Mouse (Mus musculus): Measurements from ENCODE around the gene Ampd3. TPM values are rescaled to one million over a fixed set of nuclear protein-coding genes. Genes with fewer than 3 reads are reported as not detected.

Gene Ampd3
- polyA plus RNA-seq, 1 experiment from 2014 or later, result 8.0 TPM

GRCm38 (mm10) chr7:110821068-110821467 is 53.1 kb downstream of the Ampd3 start:
- no peak overlapping the region for H3K9ac ChIP-seq
- H3K9me3 ChIP-seq (replicated peaks), result no peaks in the 10 kb centered on the region
- WGBS, result 26% methylated on average over 5 of the region's 5 CpGs
- peak; percentile 58; the same call in 1 of the 2 replicates for ATAC-seq (replicated peaks; ENCODE audit: insufficient number of reproducible peaks, insufficient read depth, low FRiP score, low read depth)
- no peaks in the 10 kb centered on the region for H3K27me3 ChIP-seq
- H3K4me2 ChIP-seq, result no peak overlapping the region
- H3K4me1 ChIP-seq (replicated peaks), result peaks cover 53% of the 10 kb centered on the region
- H3K27ac ChIP-seq, result peak overlapping the region; percentile 78
- H3K36me3 ChIP-seq, result peaks cover 15% of the 10 kb centered on the region; the same call in 1 of the 2 replicates
- no peak overlapping the region for H3K4me3 ChIP-seq

GRCm38 (mm10) chr7:110821653-110822052 is 53.6 kb downstream of the Ampd3 start:
- peaks cover 51% of the 10 kb centered on the region for H3K4me1 ChIP-seq (replicated peaks)
- H3K4me3 ChIP-seq, result no peak overlapping the region
- H3K27me3 ChIP-seq, result no peaks in the 10 kb centered on the region
- H3K9me3 ChIP-seq (replicated peaks), result no peaks in the 10 kb centered on the region
- no peak overlapping the region for H3K4me2 ChIP-seq
- peak; percentile 56; the same call in 1 of the 2 replicates for ATAC-seq (replicated peaks; ENCODE audit: insufficient number of reproducible peaks, insufficient read depth, low FRiP score, low read depth)
- H3K27ac ChIP-seq, result peak overlapping the region; percentile 78
- 12% methylated on average over 3 of the region's 3 CpGs for WGBS
- no peak overlapping the region; the same call in 1 of the 2 replicates for H3K9ac ChIP-seq
- H3K36me3 ChIP-seq, result peaks cover 15% of the 10 kb centered on the region; the same call in 1 of the 2 replicates

- H3K4me2 ChIP-seq, result no peak overlapping the region
- no peaks in the 10 kb centered on the region for H3K9me3 ChIP-seq (replicated peaks)
- H3K4me3 ChIP-seq, result no peak overlapping the region
- H3K36me3 ChIP-seq, result peaks cover 15% of the 10 kb centered on the region; the same call in 1 of the 2 replicates
- no peaks in the 10 kb centered on the region for H3K27me3 ChIP-seq
- H3K27ac ChIP-seq, result peak overlapping the region; percentile 78
- WGBS, result 51% methylated on average over 4 of the region's 4 CpGs
- no peak overlapping the region; the same call in 1 of the 2 replicates for H3K9ac ChIP-seq
- peaks cover 51% of the 10 kb centered on the region for H3K4me1 ChIP-seq (replicated peaks)
- no peak for ATAC-seq (replicated peaks; ENCODE audit: insufficient number of reproducible peaks, insufficient read depth, low FRiP score, low read depth)
Measured at GRCm38 (mm10) chr7:110822055-110822454, 54.0 kb downstream of the Ampd3 start.

GRCm38 (mm10) chr7:110823076-110823475 is 55.1 kb downstream of the Ampd3 start:
- H3K9ac ChIP-seq, result no peak overlapping the region
- H3K4me2 ChIP-seq, result no peak overlapping the region
- no peaks in the 10 kb centered on the region for H3K27me3 ChIP-seq
- H3K27ac ChIP-seq, result peak overlapping the region; percentile 10; the same call in 1 of the 2 replicates
- H3K4me3 ChIP-seq, result no peak overlapping the region
- ATAC-seq (replicated peaks; ENCODE audit: insufficient number of reproducible peaks, insufficient read depth, low FRiP score, low read depth), result no peak
- no peaks in the 10 kb centered on the region for H3K9me3 ChIP-seq (replicated peaks)
- peaks cover 50% of the 10 kb centered on the region for H3K4me1 ChIP-seq (replicated peaks)
- H3K36me3 ChIP-seq, result peaks cover 19% of the 10 kb centered on the region
- WGBS, result 78% methylated on average over 8 of the region's 8 CpGs

- H3K27ac ChIP-seq, result peak overlapping the region; percentile 10; the same call in 1 of the 2 replicates
- no peaks in the 10 kb centered on the region for H3K27me3 ChIP-seq
- H3K9ac ChIP-seq, result no peak overlapping the region
- ATAC-seq (replicated peaks; ENCODE audit: insufficient number of reproducible peaks, insufficient read depth, low FRiP score, low read depth), result no peak
- 33% methylated on average over 4 of the region's 4 CpGs for WGBS
- peaks cover 22% of the 10 kb centered on the region for H3K36me3 ChIP-seq
- no peak overlapping the region for H3K4me2 ChIP-seq
- H3K9me3 ChIP-seq (replicated peaks), result no peaks in the 10 kb centered on the region
- H3K4me1 ChIP-seq (replicated peaks), result peaks cover 46% of the 10 kb centered on the region
- no peak overlapping the region for H3K4me3 ChIP-seq
Measured at GRCm38 (mm10) chr7:110823593-110823992, 55.6 kb downstream of the Ampd3 start.

GRCm38 (mm10) chr7:110823995-110824953 is 56.3 kb downstream of the Ampd3 start:
- H3K4me1 ChIP-seq (replicated peaks), result peaks cover 41% of the 10 kb centered on the region
- H3K27ac ChIP-seq, result peak overlapping the region; percentile 11; the same call in 1 of the 2 replicates
- no peaks in the 10 kb centered on the region for H3K9me3 ChIP-seq (replicated peaks)
- H3K4me2 ChIP-seq, result no peak overlapping the region
- H3K4me3 ChIP-seq, result no peak overlapping the region
- 74% methylated on average over 8 of the region's 8 CpGs for WGBS
- no peaks in the 10 kb centered on the region for H3K27me3 ChIP-seq
- H3K9ac ChIP-seq, result no peak overlapping the region
- peaks cover 22% of the 10 kb centered on the region for H3K36me3 ChIP-seq
- ATAC-seq (replicated peaks; ENCODE audit: insufficient number of reproducible peaks, insufficient read depth, low FRiP score, low read depth), result no peak

- peaks cover 13% of the 10 kb centered on the region for H3K36me3 ChIP-seq
- H3K4me2 ChIP-seq, result no peak overlapping the region
- H3K27me3 ChIP-seq, result no peaks in the 10 kb centered on the region
- 0 out of 2 replicates have a peak overlapping the region, but pooled peaks have one; percentile 15 for H3K27ac ChIP-seq
- no peaks in the 10 kb centered on the region for H3K9me3 ChIP-seq (replicated peaks)
- H3K4me3 ChIP-seq, result no peak overlapping the region
- ATAC-seq (replicated peaks; ENCODE audit: insufficient number of reproducible peaks, insufficient read depth, low FRiP score, low read depth), result no peak
- 51% methylated on average over 1 of the region's 1 CpGs for WGBS
- H3K4me1 ChIP-seq (replicated peaks), result peaks cover 6% of the 10 kb centered on the region; the same call in 1 of the 2 replicates
- H3K9ac ChIP-seq, result no peak overlapping the region
Measured at GRCm38 (mm10) chr7:110833024-110833423, 65.0 kb downstream of the Ampd3 start.

GRCm38 (mm10) chr7:110834018-110834417 is 66.0 kb downstream of the Ampd3 start:
- H3K9ac ChIP-seq, result no peak overlapping the region
- peaks cover 10% of the 10 kb centered on the region; the same call in 1 of the 2 replicates for H3K36me3 ChIP-seq
- no peak for ATAC-seq (replicated peaks; ENCODE audit: insufficient number of reproducible peaks, insufficient read depth, low FRiP score, low read depth)
- peaks cover 6% of the 10 kb centered on the region; the same call in 1 of the 2 replicates for H3K4me1 ChIP-seq (replicated peaks)
- WGBS, result 92% methylated on average over 1 of the region's 1 CpGs
- H3K9me3 ChIP-seq (replicated peaks), result no peaks in the 10 kb centered on the region
- H3K27me3 ChIP-seq, result no peaks in the 10 kb centered on the region
- H3K4me3 ChIP-seq, result no peak overlapping the region
- H3K27ac ChIP-seq, result no peak overlapping the region
- H3K4me2 ChIP-seq, result no peak overlapping the region

- WGBS, result 35% methylated on average over 3 of the region's 3 CpGs
- H3K4me2 ChIP-seq, result no peak overlapping the region
- no peak overlapping the region for H3K9ac ChIP-seq
- no peak overlapping the region for H3K4me3 ChIP-seq
- peaks cover 6% of the 10 kb centered on the region; the same call in 1 of the 2 replicates for H3K4me1 ChIP-seq (replicated peaks)
- peaks cover 10% of the 10 kb centered on the region; the same call in 1 of the 2 replicates for H3K36me3 ChIP-seq
- H3K27ac ChIP-seq, result no peak overlapping the region
- no peak for ATAC-seq (replicated peaks; ENCODE audit: insufficient number of reproducible peaks, insufficient read depth, low FRiP score, low read depth)
- no peaks in the 10 kb centered on the region for H3K27me3 ChIP-seq
- no peaks in the 10 kb centered on the region for H3K9me3 ChIP-seq (replicated peaks)
Measured at GRCm38 (mm10) chr7:110834522-110834921, 66.5 kb downstream of the Ampd3 start.

GRCm38 (mm10) chr7:110840332-110840731 is 72.3 kb downstream of the Ampd3 start:
- no peak overlapping the region for H3K4me3 ChIP-seq
- H3K9me3 ChIP-seq (replicated peaks), result no peaks in the 10 kb centered on the region
- H3K9ac ChIP-seq, result no peak overlapping the region
- peaks cover 5% of the 10 kb centered on the region; the same call in 1 of the 2 replicates for H3K4me1 ChIP-seq (replicated peaks)
- peaks cover 7% of the 10 kb centered on the region; the same call in 1 of the 2 replicates for H3K36me3 ChIP-seq
- H3K27ac ChIP-seq, result no peak overlapping the region
- no peak overlapping the region for H3K4me2 ChIP-seq
- H3K27me3 ChIP-seq, result no peaks in the 10 kb centered on the region
- WGBS, result 62% methylated on average over 4 of the region's 4 CpGs
- ATAC-seq (replicated peaks; ENCODE audit: insufficient number of reproducible peaks, insufficient read depth, low FRiP score, low read depth), result no peak

Data from heart, embryonic 15.5 days (tissue).